Mouse (Mus musculus): ENCODE data around the gene Hoxd1. TPM values are rescaled to one million over a fixed set of nuclear protein-coding genes. Genes with fewer than 3 reads are reported as not detected.

Hoxd1 gene
- polyA plus RNA-seq, 2 experiments, result not detected

GRCm38 (mm10) chr2:74781386-74781785 is 18.6 kb downstream of the Hoxd1 start:
- Histone ChIP-seq H3K27me3 (ENCODE audit: control insufficient read depth, insufficient read depth, low read length) (no peaks in the 10 kb centered on the region), H3K9me3 (ENCODE audit: control insufficient read depth, low read length) (no peaks in the 10 kb centered on the region), H3K4me2 (ENCODE audit: low read depth) (no peak overlapping the region), H3K36me3 (replicated peaks; ENCODE audit: control insufficient read depth, insufficient read depth, low read depth) (no peaks in the 10 kb centered on the region), H3K27ac (no peak overlapping the region), H3K9ac (replicated peaks) (no peak overlapping the region), H3K4me3 (ENCODE audit: insufficient read depth in 1 of 2, low read depth in 2 of 2, low read length in 2 of 2) (no peak overlapping the region), H3K4me1 (replicated peaks; ENCODE audit: control insufficient read depth in 2 of 2, insufficient read depth in 2 of 2, low read length in 1 of 2) (no peaks in the 10 kb centered on the region)
- TF ChIP-seq EP300 (IDR thresholded peaks at IDR 0.05; ENCODE audit: low read depth), result no peak
- no peak for TF ChIP-seq CTCF (IDR thresholded peaks at IDR 0.05; ENCODE audit: low read depth)
- 69% methylated on average over 5 of the region's 5 CpGs for whole genome bisulfite sequencing (ENCODE audit: insufficient replicate concordance)
- DNase-seq (ENCODE audit: low read depth in 3 of 3, low spot score in 3 of 3) (no peak), ATAC-seq (ENCODE audit: insufficient read depth) (no peak)

GRCm38 (mm10) chr2:74795531-74795930 is 32.8 kb downstream of the Hoxd1 start:
- Histone ChIP-seq H3K27ac (no peak overlapping the region), H3K9me3 (ENCODE audit: control insufficient read depth, low read length) (no peaks in the 10 kb centered on the region), H3K9ac (replicated peaks) (no peak overlapping the region), H3K27me3 (ENCODE audit: control insufficient read depth, insufficient read depth, low read length) (no peaks in the 10 kb centered on the region), H3K36me3 (replicated peaks; ENCODE audit: control insufficient read depth, insufficient read depth, low read depth) (no peaks in the 10 kb centered on the region), H3K4me1 (replicated peaks; ENCODE audit: control insufficient read depth in 2 of 2, insufficient read depth in 2 of 2, low read length in 1 of 2) (no peaks in the 10 kb centered on the region), H3K4me3 (ENCODE audit: insufficient read depth in 1 of 2, low read depth in 2 of 2, low read length in 2 of 2) (no peak overlapping the region), H3K4me2 (ENCODE audit: low read depth) (no peak overlapping the region)
- DNase-seq (ENCODE audit: low read depth in 3 of 3, low spot score in 3 of 3) (no peak), ATAC-seq (ENCODE audit: insufficient read depth) (no peak)
- 47% methylated on average over 7 of the region's 7 CpGs for WGBS (ENCODE audit: insufficient replicate concordance)
- no peak for TF ChIP-seq CTCF (IDR thresholded peaks at IDR 0.05; ENCODE audit: low read depth)
- no peak for TF ChIP-seq EP300 (IDR thresholded peaks at IDR 0.05; ENCODE audit: low read depth)

GRCm38 (mm10) chr2:74808431-74808830 is 45.7 kb downstream of the Hoxd1 start:
- no peak overlapping the region for H3K27ac ChIP-seq
- H3K4me1 ChIP-seq (replicated peaks; ENCODE audit: control insufficient read depth in 2 of 2, insufficient read depth in 2 of 2, low read length in 1 of 2), result no peaks in the 10 kb centered on the region
- no peaks in the 10 kb centered on the region for H3K36me3 ChIP-seq (replicated peaks; ENCODE audit: control insufficient read depth, insufficient read depth, low read depth)
- ATAC-seq (ENCODE audit: insufficient read depth), result no peak
- no peak for TF ChIP-seq CTCF (IDR thresholded peaks at IDR 0.05; ENCODE audit: low read depth)
- no peak for TF ChIP-seq EP300 (IDR thresholded peaks at IDR 0.05; ENCODE audit: low read depth)
- H3K9me3 ChIP-seq (ENCODE audit: control insufficient read depth, low read length), result no peaks in the 10 kb centered on the region
- H3K27me3 ChIP-seq (ENCODE audit: control insufficient read depth, insufficient read depth, low read length), result no peaks in the 10 kb centered on the region
- 61% methylated on average over 5 of the region's 5 CpGs for WGBS (ENCODE audit: insufficient replicate concordance)
- no peak overlapping the region for H3K9ac ChIP-seq (replicated peaks)
- no peak overlapping the region for H3K4me2 ChIP-seq (ENCODE audit: low read depth)
- DNase-seq (ENCODE audit: low read depth in 3 of 3, low spot score in 3 of 3), result no peak
- H3K4me3 ChIP-seq (ENCODE audit: insufficient read depth in 1 of 2, low read depth in 2 of 2, low read length in 2 of 2), result no peak overlapping the region

MicroRNA genes within 50 kb of the gene (microRNA counts, 519-probe panel; counts per million panel counts)
- 69.9 counts per million for microRNA mmu-miR-10b

Small RNAs within 50 kb of the gene (microRNA-seq; reads per million reads assigned to microRNA genes)
- gene Mir10b, result 772 reads per million, percentile 69 among the genes with 10 or more reads in this experiment

Other genes starting within 250 kb of the Hoxd1 start
- 4.8 and 7.1 TPM in 2 replicates for gene Lnpk, start 183.5 kb upstream of the Hoxd1 start, polyA plus RNA-seq (2012; rRNA removed)
- 15.4 and 15.5 TPM in 2 replicates for gene Lnpk, start 183.5 kb upstream of the Hoxd1 start, polyA plus RNA-seq (2014; fragmentation: Nextera tagmentation; extraction: Ambion mirVana)
- gene Evx2, start 103.4 kb upstream of the Hoxd1 start, polyA plus RNA-seq (2012; rRNA removed), result 0.02 TPM in 1 of 2 replicates, not detected in the other
- not detected in 2 replicates for gene Evx2, start 103.4 kb upstream of the Hoxd1 start, polyA plus RNA-seq (2014; fragmentation: Nextera tagmentation; extraction: Ambion mirVana)
- gene Hoxd13, start 94.7 kb upstream of the Hoxd1 start, polyA plus RNA-seq (2012; rRNA removed), result 0.09 and 0.29 TPM in 2 replicates
- not detected in 2 replicates for gene Hoxd13, start 94.7 kb upstream of the Hoxd1 start, polyA plus RNA-seq (2014; fragmentation: Nextera tagmentation; extraction: Ambion mirVana)
- gene Hoxd12, start 88.0 kb upstream of the Hoxd1 start, polyA plus RNA-seq (2012; rRNA removed), result 0.04 and 0.10 TPM in 2 replicates
- gene Hoxd12, start 88.0 kb upstream of the Hoxd1 start, polyA plus RNA-seq (2014; fragmentation: Nextera tagmentation; extraction: Ambion mirVana), result not detected in 2 replicates
- gene Hoxd11, start 83.4 kb upstream of the Hoxd1 start, polyA plus RNA-seq (2012; rRNA removed), result 0.04 and 0.09 TPM in 2 replicates
- not detected in 2 replicates for gene Hoxd11, start 83.4 kb upstream of the Hoxd1 start, polyA plus RNA-seq (2014; fragmentation: Nextera tagmentation; extraction: Ambion mirVana)
- 0.07 TPM in 1 of 2 replicates, not detected in the other for gene Hoxd10, start 71.1 kb upstream of the Hoxd1 start, polyA plus RNA-seq (2012; rRNA removed)
- gene Hoxd10, start 71.1 kb upstream of the Hoxd1 start, polyA plus RNA-seq (2014; fragmentation: Nextera tagmentation; extraction: Ambion mirVana), result not detected in 2 replicates
- gene Hoxd9, start 65.3 kb upstream of the Hoxd1 start, polyA plus RNA-seq (2012; rRNA removed), result 0.03 TPM in 1 of 2 replicates, not detected in the other
- gene Hoxd9, start 65.3 kb upstream of the Hoxd1 start, polyA plus RNA-seq (2014; fragmentation: Nextera tagmentation; extraction: Ambion mirVana), result not detected in 2 replicates
- gene Hoxd8, start 58.4 kb upstream of the Hoxd1 start, polyA plus RNA-seq (2012; rRNA removed), result 0.02 and 0.04 TPM in 2 replicates
- 0.06 TPM in 1 of 2 replicates, not detected in the other for gene Hoxd8, start 58.4 kb upstream of the Hoxd1 start, polyA plus RNA-seq (2014; fragmentation: Nextera tagmentation; extraction: Ambion mirVana)
- 0.02 and 0.19 TPM in 2 replicates for gene Hoxd3, start 51.1 kb upstream of the Hoxd1 start, polyA plus RNA-seq (2012; rRNA removed)
- not detected in 2 replicates for gene Hoxd3, start 51.1 kb upstream of the Hoxd1 start, polyA plus RNA-seq (2014; fragmentation: Nextera tagmentation; extraction: Ambion mirVana)
- 0.04 TPM in 1 of 2 replicates, not detected in the other for gene Hoxd4, start 51.1 kb upstream of the Hoxd1 start, polyA plus RNA-seq (2012; rRNA removed)
- gene Hoxd4, start 51.1 kb upstream of the Hoxd1 start, polyA plus RNA-seq (2014; fragmentation: Nextera tagmentation; extraction: Ambion mirVana), result not detected in 2 replicates
- not detected in 2 replicates for gene Gm28230, start 36.3 kb upstream of the Hoxd1 start, polyA plus RNA-seq (2012; rRNA removed)
- gene Gm28230, start 36.3 kb upstream of the Hoxd1 start, polyA plus RNA-seq (2014; fragmentation: Nextera tagmentation; extraction: Ambion mirVana), result not detected in 2 replicates
- 14.5 and 23.8 TPM in 2 replicates for gene Mtx2, start 62.8 kb downstream of the Hoxd1 start, polyA plus RNA-seq (2012; rRNA removed)
- gene Mtx2, start 62.8 kb downstream of the Hoxd1 start, polyA plus RNA-seq (2014; fragmentation: Nextera tagmentation; extraction: Ambion mirVana), result 74.7 and 83.3 TPM in 2 replicates